Mouse (Mus musculus): Measurements from ENCODE around the gene 3100002H09Rik. TPM values are rescaled to one million over a fixed set of nuclear protein-coding genes. Genes with fewer than 3 reads are reported as not detected.
A peak's percentile ranks its signal among the peaks of the same experiment; 100 is the strongest.

Gene 3100002H09Rik
- polyA plus RNA-seq, 1 experiment from 2014 or later = not detected

- H3K9ac ChIP-seq = 0 out of 2 replicates have a peak overlapping the region, but pooled peaks have one; percentile 26
- peak overlapping the region; percentile 46 for H3K4me3 ChIP-seq (replicated peaks)
- ATAC-seq (replicated peaks; ENCODE audit: low FRiP score) = peak; percentile 23; the same call in 1 of the 2 replicates
- WGBS = under 1% methylated on average over 61 of the region's 61 CpGs
- H3K27me3 ChIP-seq = peaks cover 65% of the 10 kb centered on the region
- H3K4me1 ChIP-seq = peaks cover 30% of the 10 kb centered on the region
- no peak overlapping the region for H3K27ac ChIP-seq
- H3K36me3 ChIP-seq = no peaks in the 10 kb centered on the region
- peak overlapping the region; percentile 93 for H3K4me2 ChIP-seq
- no peaks in the 10 kb centered on the region for H3K9me3 ChIP-seq (replicated peaks)
Measured at GRCm38 (mm10) chr4:124575269-124575954, 35.2 kb downstream of the 3100002H09Rik start.

- WGBS = 32% methylated on average over 4 of the region's 4 CpGs
- no peak overlapping the region for H3K27ac ChIP-seq
- H3K36me3 ChIP-seq = no peaks in the 10 kb centered on the region
- no peak overlapping the region for H3K4me3 ChIP-seq (replicated peaks)
- H3K4me1 ChIP-seq = peaks cover 44% of the 10 kb centered on the region
- ATAC-seq (replicated peaks; ENCODE audit: low FRiP score) = no peak
- peaks cover 72% of the 10 kb centered on the region for H3K27me3 ChIP-seq
- no peak overlapping the region for H3K4me2 ChIP-seq
- H3K9ac ChIP-seq = no peak overlapping the region
- H3K9me3 ChIP-seq (replicated peaks) = no peaks in the 10 kb centered on the region
Measured at GRCm38 (mm10) chr4:124573586-124573985, 37.0 kb downstream of the 3100002H09Rik start.

GRCm38 (mm10) chr4:124570977-124571376, 39.6 kb downstream of the 3100002H09Rik start:
- Histone ChIP-seq H3K27ac (no peak overlapping the region), H3K9me3 (replicated peaks) (no peaks in the 10 kb centered on the region), H3K4me3 (replicated peaks) (no peak overlapping the region), H3K4me2 (no peak overlapping the region), H3K36me3 (no peaks in the 10 kb centered on the region), H3K9ac (no peak overlapping the region), H3K27me3 (peaks cover 62% of the 10 kb centered on the region), H3K4me1 (peaks cover 45% of the 10 kb centered on the region)
- WGBS = 57% methylated on average over 9 of the region's 9 CpGs
- ATAC-seq (replicated peaks; ENCODE audit: low FRiP score) = no peak

DNA sequence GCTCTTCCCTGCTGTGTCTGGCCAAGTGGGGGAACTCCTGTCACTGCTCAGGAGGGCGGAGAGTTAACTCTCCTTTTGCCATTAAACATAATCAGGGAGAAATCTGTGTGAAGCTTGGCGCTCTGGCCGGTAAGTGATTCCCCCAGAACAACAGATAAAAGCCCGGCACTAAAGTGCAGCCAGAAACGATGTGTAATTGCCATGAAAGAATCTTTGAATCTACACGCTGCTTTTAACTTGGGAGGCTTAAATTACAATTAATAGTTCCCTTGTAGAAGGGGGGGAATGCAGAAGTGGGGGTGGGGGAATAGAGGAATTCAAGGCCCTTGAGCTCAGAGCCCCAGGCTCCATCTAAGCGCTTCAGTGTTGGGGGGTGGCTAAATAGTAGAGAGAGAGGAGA, 40.9 kb downstream of the 3100002H09Rik start:
- H3K27me3 ChIP-seq = peaks cover 49% of the 10 kb centered on the region
- no peak overlapping the region for H3K4me3 ChIP-seq (replicated peaks)
- H3K9ac ChIP-seq = no peak overlapping the region
- 11% methylated on average over 7 of the region's 7 CpGs for WGBS
- no peaks in the 10 kb centered on the region for H3K9me3 ChIP-seq (replicated peaks)
- peaks cover 32% of the 10 kb centered on the region for H3K4me1 ChIP-seq
- no peak overlapping the region for H3K4me2 ChIP-seq
- H3K27ac ChIP-seq = no peak overlapping the region; the same call in 1 of the 2 replicates
- no peaks in the 10 kb centered on the region for H3K36me3 ChIP-seq
- ATAC-seq (replicated peaks; ENCODE audit: low FRiP score) = no peak

- no peak overlapping the region for H3K9ac ChIP-seq
- H3K4me2 ChIP-seq = no peak overlapping the region
- no peak for ATAC-seq (replicated peaks; ENCODE audit: low FRiP score)
- WGBS = 30% methylated on average over 2 of the region's 2 CpGs
- H3K27ac ChIP-seq = no peak overlapping the region
- peaks cover 7% of the 10 kb centered on the region for H3K27me3 ChIP-seq
- H3K9me3 ChIP-seq (replicated peaks) = no peaks in the 10 kb centered on the region
- no peak overlapping the region for H3K4me3 ChIP-seq (replicated peaks)
- H3K4me1 ChIP-seq = peaks cover 3% of the 10 kb centered on the region
- no peaks in the 10 kb centered on the region for H3K36me3 ChIP-seq
Measured at GRCm38 (mm10) chr4:124563371-124563770, 47.2 kb downstream of the 3100002H09Rik start.

- no peak for ATAC-seq (replicated peaks; ENCODE audit: low FRiP score)
- 66% methylated on average over 7 of the region's 7 CpGs for WGBS
Measured at GRCm38 (mm10) chr4:124562721-124563120, 47.9 kb downstream of the 3100002H09Rik start.

More at GRCm38 (mm10) chr4:124562721-124563120, 47.9 kb downstream of the 3100002H09Rik start:
- Histone ChIP-seq H3K4me3 (replicated peaks) (no peak overlapping the region), H3K27ac (no peak overlapping the region), H3K4me1 (no peaks in the 10 kb centered on the region; the same call in 1 of the 2 replicates), H3K9ac (no peak overlapping the region), H3K36me3 (no peaks in the 10 kb centered on the region), H3K27me3 (peaks cover 4% of the 10 kb centered on the region; the same call in 1 of the 2 replicates), H3K4me2 (no peak overlapping the region), H3K9me3 (replicated peaks) (no peaks in the 10 kb centered on the region)

Other genes with a start within 250 kb of the 3100002H09Rik start
- gene Pou3f1, start 46.0 kb upstream of the 3100002H09Rik start, polyA plus RNA-seq (2015; fragmentation: Nextera tagmentation; extraction: Ambion mirVana) = 0.62 and 0.69 TPM in 2 replicates
- gene Utp11, start 82.8 kb upstream of the 3100002H09Rik start, polyA plus RNA-seq (2015; fragmentation: Nextera tagmentation; extraction: Ambion mirVana) = 78.5 and 81.9 TPM in 2 replicates
- gene Fhl3, start 89.9 kb upstream of the 3100002H09Rik start, polyA plus RNA-seq (2015; fragmentation: Nextera tagmentation; extraction: Ambion mirVana) = 8.4 and 12.4 TPM in 2 replicates
- gene Sf3a3, start 104.0 kb upstream of the 3100002H09Rik start, polyA plus RNA-seq (2015; fragmentation: Nextera tagmentation; extraction: Ambion mirVana) = 171 and 175 TPM in 2 replicates
- 29.6 and 33.7 TPM in 2 replicates for gene Inpp5b, start 131.0 kb upstream of the 3100002H09Rik start, polyA plus RNA-seq (2015; fragmentation: Nextera tagmentation; extraction: Ambion mirVana)
- gene Mtf1, start 191.3 kb upstream of the 3100002H09Rik start, polyA plus RNA-seq (2015; fragmentation: Nextera tagmentation; extraction: Ambion mirVana) = 14.2 and 15.5 TPM in 2 replicates
- 35.0 and 42.5 TPM in 2 replicates for gene Yrdc, start 239.9 kb upstream of the 3100002H09Rik start, polyA plus RNA-seq (2015; fragmentation: Nextera tagmentation; extraction: Ambion mirVana)
- gene 1110065P20Rik, start 240.4 kb upstream of the 3100002H09Rik start, polyA plus RNA-seq (2015; fragmentation: Nextera tagmentation; extraction: Ambion mirVana) = 46.9 and 50.3 TPM in 2 replicates

Measured in kidney, embryonic 15.5 days (tissue).